Mouse (Mus musculus) forebrain, embryonic 12.5 days (tissue): ENCODE measurements around the gene Kcnk3. TPM values are rescaled to one million over a fixed set of nuclear protein-coding genes. Genes with fewer than 3 reads are reported as not detected.

ENCODE experiments used
- ATAC-seq: fragments of 200-750 bp; cut with Nextera tagmentation; 2 replicates; pipeline ENCODE4 v1.8.0; 2017; ENCODE audit warnings: moderate TSS enrichment; ENCODE audit not compliant: low FRiP score
- H3K27ac ChIP-seq: fragments of 300-500 bp; sonication (generic); 2 replicates; pipeline ENCODE4 v1.5.1; 2016; ENCODE audit warnings: mild to moderate bottlenecking
- H3K27me3 ChIP-seq: fragments of 300-500 bp; sonication (generic); 2 replicates; pipeline ENCODE4 v1.6.1; 2016; ENCODE audit warnings: mild to moderate bottlenecking
- H3K36me3 ChIP-seq: fragments of 300-500 bp; sonication (generic); replicated peaks from 2 replicates; pipeline ENCODE4 v1.6.1; 2016; ENCODE audit warnings: mild to moderate bottlenecking
- H3K4me1 ChIP-seq: fragments of 300-500 bp; sonication (generic); 2 replicates; pipeline ENCODE4 v1.6.1; 2016
- H3K4me2 ChIP-seq: fragments of 300-500 bp; sonication (generic); 2 replicates; pipeline ENCODE4 v1.6.1; 2016; ENCODE audit warnings: mild to moderate bottlenecking, moderate library complexity
- H3K4me3 ChIP-seq: fragments of 300-500 bp; sonication (generic); replicated peaks from 2 replicates; pipeline ENCODE4 v1.5.1; 2016; ENCODE audit warnings: mild to moderate bottlenecking
- H3K9ac ChIP-seq: fragments of 300-500 bp; sonication (generic); 2 replicates; pipeline ENCODE4 v1.6.1; 2016; ENCODE audit warnings: mild to moderate bottlenecking
- H3K9me3 ChIP-seq: fragments of 300-500 bp; sonication (generic); 2 replicates; pipeline ENCODE4 v1.6.1; 2016
- WGBS: fragments of 180-500 bp; shearing (Covaris S2); methylation state at CpG from one replicate; pipeline ENCODE4 v1.1.7; 2016; 5-methylcytosine and 5-hydroxymethylcytosine counted together
- microRNA-seq: library from miRNA; unstranded; fragments of <30 nt; microRNA quantifications from one replicate; pipeline ENCODE4, GENCODE M21; 2017
- polyA plus RNA-seq: library from polyadenylated mRNA; unstranded; fragments of >200 nt; fragmentation: Nextera tagmentation; extraction: Ambion mirVana; gene quantifications from 2 replicates; pipeline ENCODE4 v1.2.1, GENCODE M21; 2016

Kcnk3 gene
- polyA plus RNA-seq, 1 experiment from 2014 or later, result 0.54 TPM

- 91% methylated on average over 9 of the region's 9 CpGs for WGBS
- H3K4me2 ChIP-seq, result peak overlapping the region; percentile 63
- no peak overlapping the region for H3K9ac ChIP-seq
- H3K4me3 ChIP-seq, result peak overlapping the region; percentile 81
- no peak overlapping the region for H3K27ac ChIP-seq
- peaks cover 49% of the 10 kb centered on the region for H3K36me3 ChIP-seq
- peaks cover 26% of the 10 kb centered on the region for H3K4me1 ChIP-seq
- H3K9me3 ChIP-seq, result no peaks in the 10 kb centered on the region
- no peaks in the 10 kb centered on the region for H3K27me3 ChIP-seq
- no peak for ATAC-seq
Measured at GRCm38 (mm10) chr5:30668637-30669495, 80.9 kb downstream of the Kcnk3 start.

- Histone ChIP-seq H3K4me3 (no peak overlapping the region), H3K36me3 (peaks cover 55% of the 10 kb centered on the region), H3K9me3 (no peaks in the 10 kb centered on the region), H3K4me2 (no peak overlapping the region), H3K9ac (no peak overlapping the region), H3K27me3 (no peaks in the 10 kb centered on the region), H3K4me1 (peaks cover 26% of the 10 kb centered on the region), H3K27ac (no peak overlapping the region)
- ATAC-seq, result no peak
- WGBS, result 90% methylated on average over 3 of the region's 3 CpGs
Measured at GRCm38 (mm10) chr5:30669496-30669830, 81.5 kb downstream of the Kcnk3 start.

- H3K4me1 ChIP-seq, result peaks cover 26% of the 10 kb centered on the region
- H3K27me3 ChIP-seq, result no peaks in the 10 kb centered on the region
- 94% methylated on average over 7 of the region's 7 CpGs for WGBS
- no peak overlapping the region for H3K9ac ChIP-seq
- no peaks in the 10 kb centered on the region for H3K9me3 ChIP-seq
- peaks cover 59% of the 10 kb centered on the region for H3K36me3 ChIP-seq
- no peak overlapping the region for H3K4me2 ChIP-seq
- ATAC-seq, result no peak
- no peak overlapping the region for H3K4me3 ChIP-seq
- H3K27ac ChIP-seq, result no peak overlapping the region
Measured at GRCm38 (mm10) chr5:30670091-30670490, 82.1 kb downstream of the Kcnk3 start.

- Histone ChIP-seq H3K36me3 (peaks cover 70% of the 10 kb centered on the region), H3K9me3 (no peaks in the 10 kb centered on the region), H3K9ac (no peak overlapping the region), H3K4me3 (no peak overlapping the region), H3K4me2 (no peak overlapping the region), H3K4me1 (peaks cover 5% of the 10 kb centered on the region; the same call in 1 of the 2 replicates), H3K27ac (no peak overlapping the region), H3K27me3 (no peaks in the 10 kb centered on the region)
- no peak for ATAC-seq
- WGBS, result 85% methylated on average over 7 of the region's 7 CpGs
Measured at GRCm38 (mm10) chr5:30674001-30674400, 86.0 kb downstream of the Kcnk3 start.

Small RNA genes lying within 50 kb of the gene (microRNA-seq; reads per million reads assigned to microRNA genes)
- gene Mir5625, result not detected

Other genes with a start within 250 kb of the Kcnk3 start
- gene Otof, start 126.2 kb upstream of the Kcnk3 start, polyA plus RNA-seq, result 0.19 and 0.23 TPM in 2 replicates
- gene 1700001C02Rik, start 122.1 kb upstream of the Kcnk3 start, polyA plus RNA-seq, result not detected in 2 replicates
- not detected in 2 replicates for gene Cib4, start 42.3 kb upstream of the Kcnk3 start, polyA plus RNA-seq
- gene Slc35f6, start 59.8 kb downstream of the Kcnk3 start, polyA plus RNA-seq, result 22.0 and 24.6 TPM in 2 replicates
- 325 and 333 TPM in 2 replicates for gene Cenpa, start 78.6 kb downstream of the Kcnk3 start, polyA plus RNA-seq
- 109 and 134 TPM in 2 replicates for gene Dpysl5, start 123.4 kb downstream of the Kcnk3 start, polyA plus RNA-seq
- 58.4 and 60.5 TPM in 2 replicates for gene Mapre3, start 226.5 kb downstream of the Kcnk3 start, polyA plus RNA-seq